Mouse (Mus musculus) urinary bladder, postnatal 25 days (tissue): ENCODE results near the gene Setd7.

ENCODE experiments used
- DNase-seq: peaks from one replicate; pipeline ENCODE4 v3.0.0; 2022; ENCODE audit warnings: low spot score

Setd7 gene

GRCm38 (mm10) chr3:51559594-51560450 is 857 bp downstream of the Setd7 start:
- DNase-seq = peak; percentile 67

- DNase-seq = no peak
These were observed 5.1 kb downstream of the Setd7 start for GRCm38 (mm10) chr3:51555583-51555982.

DNA sequence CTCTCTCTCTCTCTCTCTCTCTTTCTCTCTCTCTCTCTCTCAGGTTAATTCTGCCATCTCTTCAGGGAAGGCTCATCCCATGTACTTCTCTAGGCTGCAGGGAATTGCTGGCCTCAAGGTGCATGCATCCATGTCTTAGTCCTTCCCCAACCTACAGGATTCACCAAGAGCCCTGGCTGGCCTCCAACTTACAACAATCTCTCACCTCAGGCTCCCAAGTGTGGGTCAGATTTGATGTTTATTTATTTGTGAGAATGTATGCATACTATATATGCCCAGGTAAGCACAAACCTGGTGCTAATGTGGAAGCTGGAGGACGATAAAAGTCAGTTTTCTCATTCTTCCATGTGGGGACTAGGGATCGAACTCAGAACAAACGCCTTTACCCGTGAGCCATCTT is 5.8 kb downstream of the Setd7 start:
- no peak for DNase-seq

- no peak for DNase-seq
These were observed 6.6 kb downstream of the Setd7 start for GRCm38 (mm10) chr3:51554067-51554466.

DNA sequence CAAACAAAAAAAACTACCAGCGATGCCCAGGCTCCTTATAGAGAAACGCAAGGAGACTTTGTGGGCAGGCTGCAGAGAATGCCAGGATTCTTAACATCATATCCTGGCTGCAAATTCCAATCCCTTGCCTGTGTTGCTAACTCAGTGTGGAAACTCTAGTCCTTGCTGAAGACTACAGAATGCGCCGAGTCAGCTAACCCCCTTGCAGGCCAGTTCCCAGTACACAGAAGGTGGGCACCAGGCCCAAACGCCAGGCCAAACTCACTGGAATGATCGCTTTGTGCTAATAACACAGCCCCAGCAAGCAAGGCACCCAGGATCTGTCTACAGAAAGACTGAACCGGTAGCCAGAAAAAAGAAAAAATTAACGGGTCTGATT is 7.2 kb downstream of the Setd7 start:
- DNase-seq = no peak

- DNase-seq = no peak
These were observed 7.7 kb downstream of the Setd7 start for GRCm38 (mm10) chr3:51552841-51553496.

GRCm38 (mm10) chr3:51552197-51552596 is 8.5 kb downstream of the Setd7 start:
- no peak for DNase-seq

- DNase-seq = no peak
These were observed 11.6 kb downstream of the Setd7 start for GRCm38 (mm10) chr3:51548987-51549579.

DNA sequence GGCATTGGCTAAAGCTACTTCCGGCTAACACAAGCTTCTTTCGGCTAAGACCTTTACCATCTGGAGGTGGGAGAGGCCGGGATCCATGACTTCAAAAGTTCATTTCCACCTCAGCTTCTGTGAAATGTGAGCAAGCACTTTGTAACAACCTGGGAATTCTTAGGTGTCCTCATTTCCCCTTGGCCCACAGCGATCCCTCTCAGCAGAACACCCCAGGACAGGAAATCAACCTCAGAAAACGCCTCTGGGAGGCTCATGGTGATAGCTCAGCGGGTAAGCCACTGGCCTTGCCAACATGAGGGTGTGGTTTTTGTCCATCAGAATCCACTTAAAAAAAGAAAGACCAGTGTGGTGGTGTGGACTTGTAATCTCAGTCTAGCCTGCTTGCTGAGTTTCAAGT is 13.1 kb downstream of the Setd7 start:
- DNase-seq = no peak

DNA sequence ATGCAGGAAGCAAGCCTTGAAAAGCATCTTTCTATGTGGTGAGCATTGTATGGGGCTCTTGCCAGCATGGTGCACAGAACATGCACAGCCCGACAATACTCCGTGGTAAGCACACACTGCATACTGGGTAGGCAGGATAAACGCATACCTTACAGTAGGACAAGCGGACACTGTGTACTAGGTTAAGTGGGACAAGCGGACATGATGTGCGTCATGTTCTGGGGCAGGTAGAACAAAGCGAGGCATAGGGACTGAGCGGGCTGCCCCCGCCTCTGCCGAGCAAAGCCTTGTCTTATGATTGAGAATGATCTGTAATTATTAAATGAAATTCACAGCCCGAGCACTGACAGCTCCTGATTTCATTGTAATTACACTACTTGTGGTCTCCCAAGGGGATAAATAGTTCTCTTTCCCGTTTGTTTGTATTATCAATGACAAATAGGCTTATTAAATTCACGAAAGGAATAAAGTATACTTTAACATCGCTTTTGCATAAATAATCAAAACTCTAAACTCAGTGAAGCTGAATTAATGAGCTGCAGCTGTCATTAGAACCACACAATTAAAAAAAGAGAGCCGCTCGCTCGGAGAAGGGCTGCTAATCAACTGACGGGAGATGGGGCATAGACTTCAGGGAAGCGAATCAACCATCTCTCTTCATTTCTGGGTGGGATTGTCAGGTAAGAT is 16.1 kb downstream of the Setd7 start:
- DNase-seq = no peak

DNA sequence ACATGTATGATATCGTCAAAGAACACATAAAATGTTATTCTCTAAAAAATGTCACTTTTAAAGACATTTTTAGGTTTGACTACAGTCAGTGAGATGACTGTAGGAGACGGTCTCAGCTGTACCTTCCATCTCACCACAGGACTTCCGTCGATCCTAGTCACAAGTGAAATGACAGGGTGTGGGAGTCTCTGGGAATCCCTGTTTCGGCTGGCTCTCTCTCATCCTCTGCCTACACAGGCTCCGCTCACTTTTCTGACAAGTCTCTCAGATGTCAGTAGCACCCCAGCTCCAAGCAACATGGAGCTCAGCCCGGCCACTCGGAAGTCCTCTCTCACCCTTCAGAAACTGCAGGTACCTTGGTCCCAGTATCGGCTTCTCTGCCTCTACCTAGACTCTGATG is 20.0 kb downstream of the Setd7 start:
- no peak for DNase-seq

- peak; percentile 75 for DNase-seq
These were observed 20.9 kb downstream of the Setd7 start for GRCm38 (mm10) chr3:51539567-51540408.

DNA sequence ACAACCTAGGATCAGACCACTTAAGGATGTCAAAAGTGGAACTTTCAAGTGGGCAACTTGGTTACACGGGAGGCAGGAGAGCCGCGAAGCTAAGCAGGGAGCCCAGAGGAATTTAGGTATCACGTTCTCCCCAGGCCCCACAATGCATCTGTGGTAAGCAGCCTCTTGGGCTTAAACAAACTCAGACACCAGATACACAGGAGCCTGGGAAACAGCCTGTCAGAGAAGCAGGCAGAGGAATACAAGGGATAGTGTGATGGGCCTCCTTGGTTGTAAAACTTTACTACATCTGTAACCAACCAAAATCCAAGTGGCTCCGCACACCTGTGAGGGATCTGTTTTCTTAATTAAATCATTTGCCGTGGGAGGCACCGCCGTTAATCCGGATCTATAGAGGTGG is 26.7 kb downstream of the Setd7 start:
- DNase-seq = no peak

GRCm38 (mm10) chr3:51533573-51533972 is 27.1 kb downstream of the Setd7 start:
- DNase-seq = no peak

- no peak for DNase-seq
These were observed 28.4 kb downstream of the Setd7 start for GRCm38 (mm10) chr3:51532282-51532620.

DNA sequence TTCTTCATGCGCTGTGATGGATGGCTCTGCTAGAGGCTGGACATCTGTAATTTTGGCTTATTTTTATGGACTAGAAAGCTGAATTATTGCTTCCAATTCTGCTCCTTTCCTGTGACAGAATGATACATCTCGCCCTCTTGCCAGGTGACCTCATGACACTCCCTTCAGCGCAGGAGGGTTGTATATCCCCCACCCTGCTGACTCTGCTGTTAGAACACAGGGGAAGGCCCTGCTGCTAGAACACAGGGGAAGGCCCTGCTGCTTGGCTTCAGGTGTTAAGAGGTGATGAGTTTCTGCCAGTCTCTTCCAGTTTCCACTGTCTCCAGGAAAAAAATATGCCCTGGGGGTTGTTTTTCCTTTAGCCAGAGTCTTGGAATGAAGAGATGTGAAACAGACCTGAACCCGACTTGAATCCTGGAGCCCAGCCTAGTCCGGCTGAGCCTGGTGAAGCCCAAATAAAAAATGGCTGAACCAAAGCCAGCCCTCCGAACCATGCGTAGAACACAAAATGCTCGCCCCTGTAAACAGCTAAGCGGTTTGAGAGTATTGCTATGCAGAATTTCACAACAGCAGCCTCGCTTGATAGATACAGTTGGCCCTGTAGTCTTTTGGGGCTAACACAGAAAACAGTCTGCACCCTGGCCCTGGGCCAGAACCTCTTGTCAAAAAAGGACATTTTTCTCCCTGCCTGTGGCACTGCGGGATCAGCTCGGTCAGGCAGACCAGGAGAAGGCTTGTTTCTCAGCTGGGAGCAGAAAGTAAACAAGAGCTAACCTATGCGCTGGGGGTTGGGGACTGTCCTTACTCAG is 29.0 kb downstream of the Setd7 start:
- no peak for DNase-seq

DNA sequence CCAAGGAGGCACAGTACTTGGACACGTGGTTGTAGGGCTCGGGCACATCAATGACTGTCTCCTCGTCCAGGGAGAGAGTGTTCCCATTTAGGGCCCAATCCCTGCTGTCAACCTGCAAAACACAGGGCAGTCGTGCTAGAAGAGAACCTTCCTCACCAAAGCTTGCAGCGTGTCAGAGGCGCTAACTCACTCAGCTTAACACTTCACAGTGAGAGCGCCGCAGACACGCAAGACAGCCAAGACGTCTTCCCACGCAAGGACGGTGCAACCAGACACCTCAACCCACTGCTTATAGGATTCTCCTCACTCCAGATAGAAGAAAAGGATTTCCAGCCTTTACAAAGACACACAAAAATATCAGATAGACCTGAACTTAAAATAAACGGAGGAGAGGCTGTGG is 33.8 kb downstream of the Setd7 start:
- DNase-seq = no peak

DNA sequence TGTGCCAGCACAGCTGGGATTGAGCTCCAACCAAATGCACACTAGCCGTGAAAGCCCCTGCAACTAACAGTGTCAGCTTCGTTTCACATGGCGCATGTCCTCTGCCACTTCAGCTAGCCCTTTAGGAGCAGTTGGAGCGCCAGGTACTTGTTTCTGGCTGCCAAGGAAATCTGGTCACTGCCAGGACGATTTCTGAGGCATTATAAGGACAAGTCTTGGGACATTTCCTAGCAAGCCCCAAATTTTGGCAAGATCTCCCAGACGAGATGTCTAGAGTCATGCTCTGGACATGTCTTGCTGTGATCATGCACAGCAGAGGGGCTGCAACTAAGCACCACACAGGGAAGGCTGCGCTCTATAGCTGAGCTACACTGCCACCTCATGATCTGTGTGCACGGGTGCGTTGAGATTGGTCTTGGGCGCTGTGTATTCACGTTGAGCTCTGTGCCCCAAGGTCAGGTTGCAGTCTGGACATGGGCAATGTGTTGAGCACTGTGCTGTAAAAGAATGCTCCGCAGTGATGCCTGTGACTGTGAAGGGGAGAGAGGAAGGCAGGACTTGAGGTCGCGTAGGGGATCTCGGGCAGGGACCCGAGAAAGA is 35.4 kb downstream of the Setd7 start:
- no peak for DNase-seq

DNA sequence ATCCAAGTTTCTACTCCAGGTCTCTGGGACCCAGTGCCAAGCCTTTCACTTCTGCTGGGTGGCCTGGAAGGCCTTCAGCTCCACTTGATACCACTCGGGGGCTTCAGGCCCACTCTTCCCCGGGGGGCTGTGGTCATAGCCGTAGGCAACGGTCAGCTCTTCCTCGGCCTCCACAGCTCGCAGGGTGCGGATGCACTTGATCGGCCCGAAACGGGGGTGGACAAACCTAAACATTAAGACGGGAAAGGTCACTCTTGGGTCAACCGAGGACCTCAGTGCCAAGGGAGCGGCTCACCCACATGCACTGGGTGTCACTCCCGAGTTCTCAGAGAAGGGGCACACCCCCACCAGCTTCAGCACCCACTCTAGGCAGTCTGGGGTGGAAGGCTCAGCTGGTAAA is 39.4 kb downstream of the Setd7 start:
- DNase-seq = no peak

GRCm38 (mm10) chr3:51518763-51519121 is 41.9 kb downstream of the Setd7 start:
- DNase-seq = no peak
